Mouse (Mus musculus) myocyte (in vitro differentiated cells): ENCODE measurements around the gene Etnk2.

Source experiments
- MAX ChIP-seq: IDR thresholded peaks from one replicate; pipeline ENCODE4 v1.6.1; 2011; ENCODE audit warnings: low read depth, mild to moderate bottlenecking, control low read depth
- MYOG ChIP-seq, 3 experiments: IDR thresholded peaks; one replicate each; pipeline ENCODE4 v1.6.1; 2011; ENCODE audit warnings: control low read depth in 2 of 3, low read depth in 2 of 3, mild to moderate bottlenecking in 2 of 3; ENCODE audit not compliant: insufficient read length in 2 of 3, control insufficient read depth in 1 of 3, insufficient read depth in 1 of 3
- POLR2A ChIP-seq: IDR thresholded peaks from one replicate; pipeline ENCODE4 v1.6.1; 2011; ENCODE audit warnings: low read depth, mild to moderate bottlenecking, control low read depth, moderate library complexity; ENCODE audit not compliant: insufficient read length
- TCF12 ChIP-seq: IDR thresholded peaks from one replicate; pipeline ENCODE4 v1.6.1; 2011; ENCODE audit warnings: mild to moderate bottlenecking, control low read depth; ENCODE audit not compliant: poor library complexity, insufficient read depth, severe bottlenecking
- USF1 ChIP-seq: IDR thresholded peaks from one replicate; pipeline ENCODE4 v1.6.1; 2011; ENCODE audit warnings: low read depth, mild to moderate bottlenecking, control low read depth, moderate library complexity

DNA sequence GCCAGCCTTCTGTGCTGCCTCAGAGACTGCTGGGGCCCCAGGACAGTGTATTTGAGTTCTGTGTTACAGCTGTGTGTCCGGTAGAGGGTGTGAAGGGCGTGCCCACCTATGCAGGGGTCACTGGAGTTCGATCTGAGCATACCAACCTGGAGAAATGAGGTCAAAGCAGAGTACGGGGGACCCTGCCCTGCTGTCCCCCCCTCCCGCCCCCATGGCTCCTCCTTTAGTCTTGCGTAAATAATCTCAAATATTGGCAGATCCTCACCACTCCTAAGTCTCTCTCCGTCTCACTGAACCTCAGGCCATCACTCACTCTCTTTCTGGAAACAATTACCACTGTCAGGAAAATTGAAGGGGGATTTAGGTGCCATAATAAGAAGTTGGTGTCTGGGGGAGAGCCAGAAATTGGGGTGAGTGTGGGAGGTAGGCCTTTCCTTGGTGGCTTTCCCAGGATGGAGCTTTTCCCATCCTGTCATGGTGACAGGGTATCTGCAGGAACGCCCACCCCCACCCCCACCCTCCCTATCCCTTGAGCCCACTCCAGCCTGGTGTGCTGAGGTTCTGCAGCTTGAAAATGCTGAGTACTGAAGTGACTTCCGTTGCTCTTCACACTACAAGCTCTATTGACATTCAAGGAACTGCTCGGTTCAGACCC lies 3.7 kb downstream of the Etnk2 start:
- TF ChIP-seq POLR2A, result no peak
- TF ChIP-seq MAX, result no peak
- no peak for TF ChIP-seq USF1
- TF ChIP-seq MYOG (IDR thresholded peaks at IDR 0.05; ENCODE audit: control insufficient read depth in 1 of 3, insufficient read depth in 1 of 3, insufficient read length in 2 of 3, low read depth in 2 of 3), result no peak
- no peak for TF ChIP-seq TCF12
